Mouse (Mus musculus) lung, postnatal 0 days (tissue): ENCODE data around the gene Npas2.

Source experiments
- CTCF ChIP-seq: IDR thresholded peaks from 2 replicates; pipeline ENCODE4 v1.5.1; 2016; ENCODE audit warnings: antibody characterized with exemption, mild to moderate bottlenecking
- EP300 ChIP-seq: IDR thresholded peaks from 2 replicates; pipeline ENCODE4 v1.6.1; 2016; ENCODE audit warnings: antibody characterized with exemption, mild to moderate bottlenecking, control low read depth

- TF ChIP-seq CTCF (no peak), EP300 (no peak)
Observed at GRCm38 (mm10) chr1:39302246-39302645, 108.7 kb downstream of the Npas2 start.
